Mouse (Mus musculus) G1E (cell line): Measurements from ENCODE around the gene Pde4d.

Experiments
- CTCF ChIP-seq: IDR thresholded peaks from 2 replicates; pipeline ENCODE4 v1.5.1; 2012; ENCODE audit warnings: low read depth, low read length, inconsistent platforms, mixed read lengths
- GATA1 ChIP-seq: IDR thresholded peaks from 2 replicates; pipeline ENCODE4 v1.6.1; 2012; ENCODE audit warnings: borderline replicate concordance, low read length, inconsistent platforms, mixed read lengths

DNA sequence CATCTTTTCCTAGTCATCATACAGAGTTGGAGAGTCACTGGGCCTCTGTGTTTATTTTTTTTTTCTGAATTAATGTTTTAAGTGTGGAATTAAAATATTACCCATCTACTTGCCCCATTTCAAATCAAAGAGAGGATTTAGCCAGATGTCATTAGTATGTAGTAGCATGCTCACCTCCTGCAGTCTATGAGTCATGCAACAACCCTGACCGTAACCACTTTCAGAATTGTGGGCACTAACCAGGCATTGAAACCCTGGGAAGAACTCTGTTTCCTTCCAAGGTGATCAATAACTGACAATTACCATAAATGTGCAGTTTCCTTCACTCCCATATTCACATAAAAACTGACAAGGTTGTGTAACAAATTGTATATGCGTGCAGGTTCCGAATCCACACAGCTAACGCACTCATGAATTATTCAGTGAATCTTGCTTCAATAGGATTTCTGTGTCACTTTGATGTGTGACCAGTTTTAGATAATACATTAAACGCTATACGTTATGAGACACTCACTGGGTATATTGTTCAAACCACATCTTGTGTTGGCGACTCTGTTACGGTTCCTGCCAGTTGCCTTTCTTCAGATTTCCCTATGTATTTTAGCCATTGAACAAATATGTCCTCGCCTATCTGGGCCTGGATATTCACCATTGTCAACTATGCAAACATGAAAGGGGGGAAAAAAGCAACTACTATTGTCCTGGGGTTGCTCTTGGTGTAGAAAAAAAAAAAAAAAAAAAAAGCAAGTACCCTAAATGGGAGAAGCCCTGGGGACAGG lies 719.0 kb downstream of the Pde4d start:
- TF ChIP-seq CTCF, result no peak
- no peak for TF ChIP-seq GATA1
